Mouse (Mus musculus) neural tube, embryonic 11.5 days (tissue): ENCODE measurements around the gene Mapk12. TPM values are rescaled to one million over a fixed set of nuclear protein-coding genes. Genes with fewer than 3 reads are reported as not detected.
A peak's percentile ranks its signal among the peaks of the same experiment; 100 is the strongest.

Experiments used
- ATAC-seq: fragments of 200-750 bp; cut with Nextera tagmentation; 2 replicates; pipeline ENCODE4 v1.8.0; 2017; ENCODE audit warnings: moderate number of reproducible peaks, mild to moderate bottlenecking, moderate TSS enrichment, moderate library complexity; ENCODE audit not compliant: insufficient read depth, low FRiP score, low TSS enrichment
- DNase-seq: peaks from one replicate; pipeline ENCODE4 v3.0.0-alpha.2; 2015; ENCODE audit warnings: low spot score
- H3K27ac ChIP-seq: fragments of 300-500 bp; sonication (generic); 2 replicates; pipeline ENCODE4 v1.5.1; 2014; ENCODE audit warnings: low read depth, mild to moderate bottlenecking, low read length
- H3K27me3 ChIP-seq: fragments of 300-500 bp; sonication (generic); 2 replicates; pipeline ENCODE4 v1.6.1; 2014; ENCODE audit warnings: mild to moderate bottlenecking, low read length, mixed read lengths; ENCODE audit not compliant: control insufficient read depth, insufficient read depth
- H3K36me3 ChIP-seq: fragments of 300-500 bp; sonication (generic); 2 replicates; pipeline ENCODE4 v1.6.1; 2014; ENCODE audit warnings: mild to moderate bottlenecking, low read length, moderate library complexity, mixed read lengths; ENCODE audit not compliant: control insufficient read depth, insufficient read depth
- H3K4me1 ChIP-seq: fragments of 300-500 bp; sonication (generic); 2 replicates; pipeline ENCODE4 v1.6.1; 2014; ENCODE audit warnings: low read length, mixed read lengths; ENCODE audit not compliant: control insufficient read depth, insufficient read depth
- H3K4me2 ChIP-seq: fragments of 300-500 bp; sonication (generic); 2 replicates; pipeline ENCODE4 v1.6.1; 2014; ENCODE audit warnings: low read depth, mild to moderate bottlenecking, moderate library complexity
- H3K4me3 ChIP-seq: fragments of 300-500 bp; sonication (generic); 2 replicates; pipeline ENCODE4 v1.5.1; 2014; ENCODE audit warnings: low read depth, low read length
- H3K9ac ChIP-seq: fragments of 300-500 bp; sonication (generic); 2 replicates; pipeline ENCODE4 v1.6.1; 2014; ENCODE audit warnings: mild to moderate bottlenecking, low read length
- H3K9me3 ChIP-seq: fragments of 300-500 bp; sonication (generic); 2 replicates; pipeline ENCODE4 v1.6.1; 2016; ENCODE audit warnings: low read length; ENCODE audit not compliant: control insufficient read depth
- WGBS: fragments of 180-500 bp; shearing (Covaris S2); extraction: QIAGEN DNeasy Blood & Tissue Kit; methylation state at CpG from one replicate; pipeline ENCODE4 v1.1.7; 2014; 5-methylcytosine and 5-hydroxymethylcytosine counted together
- polyA plus RNA-seq: library from polyadenylated mRNA; unstranded; fragments of >200 nt; fragmentation: Nextera tagmentation; extraction: Ambion mirVana; gene quantifications from 2 replicates; pipeline ENCODE4 v1.2.1, GENCODE M21; 2014

The Mapk12 gene
- polyA plus RNA-seq, 1 experiment from 2014 or later, result 20.3 TPM

- no peaks in the 10 kb centered on the region for H3K9me3 ChIP-seq
- H3K4me1 ChIP-seq, result peaks cover 18% of the 10 kb centered on the region
- peak overlapping the region; percentile 88 for H3K4me2 ChIP-seq
- DNase-seq (no peak), ATAC-seq (no peak)
- H3K36me3 ChIP-seq, result peaks cover 2% of the 10 kb centered on the region; the same call in 1 of the 2 replicates
- H3K27me3 ChIP-seq, result peaks cover 12% of the 10 kb centered on the region; the same call in 1 of the 2 replicates
- H3K9ac ChIP-seq, result peak overlapping the region; percentile 49
- no peak overlapping the region for H3K27ac ChIP-seq
- 8% methylated on average over 15 of the region's 16 CpGs for WGBS
- H3K4me3 ChIP-seq, result peak overlapping the region; percentile 78
These were observed 6.5 kb upstream of the Mapk12 start for GRCm38 (mm10) chr15:89147024-89147423.

GRCm38 (mm10) chr15:89146537-89146936 lies 6.0 kb upstream of the Mapk12 start:
- H3K27me3 ChIP-seq, result peaks cover 12% of the 10 kb centered on the region; the same call in 1 of the 2 replicates
- peaks cover 18% of the 10 kb centered on the region for H3K4me1 ChIP-seq
- peak overlapping the region; percentile 78 for H3K4me3 ChIP-seq
- no peaks in the 10 kb centered on the region for H3K9me3 ChIP-seq
- 3% methylated on average over 27 of the region's 27 CpGs for WGBS
- H3K4me2 ChIP-seq, result peak overlapping the region; percentile 88
- peak overlapping the region; percentile 49 for H3K9ac ChIP-seq
- no peak overlapping the region for H3K27ac ChIP-seq
- H3K36me3 ChIP-seq, result peaks cover 2% of the 10 kb centered on the region; the same call in 1 of the 2 replicates
- ATAC-seq (no peak), DNase-seq (peak; percentile 49)

- no peak overlapping the region for H3K27ac ChIP-seq
- H3K4me1 ChIP-seq, result peaks cover 19% of the 10 kb centered on the region
- ATAC-seq (no peak), DNase-seq (no peak)
- WGBS, result 77% methylated on average over 24 of the region's 24 CpGs
- H3K4me3 ChIP-seq, result no peak overlapping the region
- H3K9ac ChIP-seq, result no peak overlapping the region
- H3K4me2 ChIP-seq, result peak overlapping the region; percentile 88; the same call in 1 of the 2 replicates
- no peaks in the 10 kb centered on the region for H3K9me3 ChIP-seq
- H3K27me3 ChIP-seq, result peaks cover 12% of the 10 kb centered on the region; the same call in 1 of the 2 replicates
- H3K36me3 ChIP-seq, result peaks cover 2% of the 10 kb centered on the region; the same call in 1 of the 2 replicates
These were observed 5.4 kb upstream of the Mapk12 start for GRCm38 (mm10) chr15:89145813-89146350.

GRCm38 (mm10) chr15:89144965-89145364 lies 4.5 kb upstream of the Mapk12 start:
- peaks cover 2% of the 10 kb centered on the region; the same call in 1 of the 2 replicates for H3K36me3 ChIP-seq
- H3K27me3 ChIP-seq, result peaks cover 12% of the 10 kb centered on the region; the same call in 1 of the 2 replicates
- peaks cover 18% of the 10 kb centered on the region for H3K4me1 ChIP-seq
- WGBS, result 91% methylated on average over 11 of the region's 11 CpGs
- H3K4me3 ChIP-seq, result no peak overlapping the region
- no peak overlapping the region for H3K27ac ChIP-seq
- H3K9ac ChIP-seq, result no peak overlapping the region
- no peak for ATAC-seq
- no peaks in the 10 kb centered on the region for H3K9me3 ChIP-seq
- DNase-seq, result no peak
- no peak overlapping the region for H3K4me2 ChIP-seq

- DNase-seq (no peak), ATAC-seq (no peak)
- H3K4me2 ChIP-seq, result no peak overlapping the region
- no peak overlapping the region for H3K4me3 ChIP-seq
- no peaks in the 10 kb centered on the region for H3K9me3 ChIP-seq
- peaks cover 13% of the 10 kb centered on the region for H3K4me1 ChIP-seq
- peaks cover 9% of the 10 kb centered on the region; the same call in 1 of the 2 replicates for H3K27me3 ChIP-seq
- H3K9ac ChIP-seq, result no peak overlapping the region
- no peak overlapping the region for H3K27ac ChIP-seq
- H3K36me3 ChIP-seq, result peaks cover 2% of the 10 kb centered on the region; the same call in 1 of the 2 replicates
- 92% methylated on average over 2 of the region's 2 CpGs for WGBS
These were observed 2.6 kb upstream of the Mapk12 start for GRCm38 (mm10) chr15:89143134-89143533.

- whole genome bisulfite sequencing, result 74% methylated on average over 4 of the region's 4 CpGs
- no peak overlapping the region for H3K4me3 ChIP-seq
- no peak for DNase-seq
- no peak overlapping the region for H3K4me2 ChIP-seq
- peaks cover 9% of the 10 kb centered on the region for H3K4me1 ChIP-seq
- no peak for ATAC-seq
- 0 out of 2 replicates have a peak, but pooled peaks cover 4% of the 10 kb centered on the region for H3K27me3 ChIP-seq
- no peaks in the 10 kb centered on the region for H3K9me3 ChIP-seq
- H3K27ac ChIP-seq, result no peak overlapping the region
- H3K36me3 ChIP-seq, result peaks cover 2% of the 10 kb centered on the region; the same call in 1 of the 2 replicates
- no peak overlapping the region for H3K9ac ChIP-seq
These were observed 1.4 kb upstream of the Mapk12 start for GRCm38 (mm10) chr15:89141905-89142304.

- no peaks in the 10 kb centered on the region for H3K9me3 ChIP-seq
- peaks cover 5% of the 10 kb centered on the region for H3K4me1 ChIP-seq
- H3K4me2 ChIP-seq, result no peak overlapping the region
- DNase-seq (no peak), ATAC-seq (0 out of 2 replicates have a peak, but pooled peaks have one; percentile 3)
- no peak overlapping the region for H3K9ac ChIP-seq
- H3K4me3 ChIP-seq, result no peak overlapping the region
- no peak overlapping the region for H3K27ac ChIP-seq
- H3K27me3 ChIP-seq, result 0 out of 2 replicates have a peak, but pooled peaks cover 4% of the 10 kb centered on the region
- peaks cover 2% of the 10 kb centered on the region; the same call in 1 of the 2 replicates for H3K36me3 ChIP-seq
- 26% methylated on average over 5 of the region's 5 CpGs for whole genome bisulfite sequencing
These were observed 940 bp upstream of the Mapk12 start for GRCm38 (mm10) chr15:89141443-89141842.

- peak; percentile 64 for ATAC-seq
- Histone ChIP-seq H3K4me1 (peaks cover 4% of the 10 kb centered on the region; the same call in 1 of the 2 replicates), H3K27ac (no peak overlapping the region), H3K36me3 (no peaks in the 10 kb centered on the region), H3K4me3 (peak overlapping the region; percentile 59), H3K9me3 (no peaks in the 10 kb centered on the region), H3K27me3 (no peaks in the 10 kb centered on the region), H3K9ac (peak overlapping the region; percentile 75), H3K4me2 (peak overlapping the region; percentile 98)
- 0% methylated on average over 41 of the region's 53 CpGs for WGBS
- peak; percentile 48 for DNase-seq
These were observed 350 bp downstream of the Mapk12 start for GRCm38 (mm10) chr15:89140048-89140658.
